Mouse (Mus musculus) MN1 (cell line): ENCODE data around the gene Sphk2.

Experiments used
- DNase-seq: peaks from one replicate; pipeline ENCODE4 v3.0.0-alpha.2; 2016; ENCODE audit warnings: low spot score

The Sphk2 gene

GRCm38 (mm10) chr7:45723781-45724180 lies 6.0 kb upstream of the Sphk2 start:
- DNase-seq = no peak

GRCm38 (mm10) chr7:45723301-45723700 lies 5.5 kb upstream of the Sphk2 start:
- no peak for DNase-seq

- DNase-seq = no peak
These were observed 4.5 kb upstream of the Sphk2 start for GRCm38 (mm10) chr7:45722348-45722713.

- DNase-seq = no peak
These were observed 4.0 kb upstream of the Sphk2 start for GRCm38 (mm10) chr7:45721642-45722347.

GRCm38 (mm10) chr7:45721234-45721571 lies 3.4 kb upstream of the Sphk2 start:
- DNase-seq = no peak

- DNase-seq = no peak
These were observed 2.8 kb upstream of the Sphk2 start, which contains the start of gene Fam83e for GRCm38 (mm10) chr7:45720413-45721233. Gene Fam83e, plus strand, starts transcription at chr7:45721212.

GRCm38 (mm10) chr7:45719738-45720412 lies 2.1 kb upstream of the Sphk2 start:
- DNase-seq = no peak

- DNase-seq = no peak
These were observed 1.4 kb upstream of the Sphk2 start for GRCm38 (mm10) chr7:45719180-45719579.

GRCm38 (mm10) chr7:45718331-45718730 lies 529 bp upstream of the Sphk2 start:
- DNase-seq = peak; percentile 43

- no peak for DNase-seq
These were observed 567 bp downstream of the Sphk2 start for GRCm38 (mm10) chr7:45716952-45717917.

GRCm38 (mm10) chr7:45716460-45716857 lies 1.3 kb downstream of the Sphk2 start:
- no peak for DNase-seq

- no peak for DNase-seq
These were observed 1.9 kb downstream of the Sphk2 start for GRCm38 (mm10) chr7:45715741-45716459.

GRCm38 (mm10) chr7:45715090-45715708 lies 2.6 kb downstream of the Sphk2 start, which contains the start of gene Rpl18:
Gene Rpl18, plus strand, starts transcription at chr7:45715457.
- DNase-seq = peak; percentile 95

- DNase-seq = peak; percentile 32
These were observed 3.1 kb downstream of the Sphk2 start for GRCm38 (mm10) chr7:45714630-45715089.

- no peak for DNase-seq
These were observed 3.8 kb downstream of the Sphk2 start for GRCm38 (mm10) chr7:45713881-45714520.

GRCm38 (mm10) chr7:45713396-45713795 lies 4.4 kb downstream of the Sphk2 start:
- no peak for DNase-seq

GRCm38 (mm10) chr7:45712022-45712757 lies 5.6 kb downstream of the Sphk2 start:
- DNase-seq = no peak

GRCm38 (mm10) chr7:45711316-45712021 lies 6.3 kb downstream of the Sphk2 start:
- DNase-seq = no peak
